Mouse (Mus musculus) liver, embryonic 18 days (tissue): ENCODE measurements around the gene G530012D18Rik. TPM values are rescaled to one million over a fixed set of nuclear protein-coding genes. Genes with fewer than 3 reads are reported as not detected.

Source experiments
- polyA plus RNA-seq: library from polyadenylated mRNA; depleted of rRNA; stranded (reverse); fragments of >200 nt; gene quantifications from 2 replicates; pipeline ENCODE4 v1.2.3, GENCODE M21; 2012; rRNA removed

Gene G530012D18Rik
- polyA plus RNA-seq: 0.14 TPM in 1 of 2 replicates, not detected in the other

GRCm38 (mm10) chr1:85575376-85575775 is at the start of gene G530012D18Rik:
G530012D18Rik (plus strand) TSS chr1:85575676.

DNA sequence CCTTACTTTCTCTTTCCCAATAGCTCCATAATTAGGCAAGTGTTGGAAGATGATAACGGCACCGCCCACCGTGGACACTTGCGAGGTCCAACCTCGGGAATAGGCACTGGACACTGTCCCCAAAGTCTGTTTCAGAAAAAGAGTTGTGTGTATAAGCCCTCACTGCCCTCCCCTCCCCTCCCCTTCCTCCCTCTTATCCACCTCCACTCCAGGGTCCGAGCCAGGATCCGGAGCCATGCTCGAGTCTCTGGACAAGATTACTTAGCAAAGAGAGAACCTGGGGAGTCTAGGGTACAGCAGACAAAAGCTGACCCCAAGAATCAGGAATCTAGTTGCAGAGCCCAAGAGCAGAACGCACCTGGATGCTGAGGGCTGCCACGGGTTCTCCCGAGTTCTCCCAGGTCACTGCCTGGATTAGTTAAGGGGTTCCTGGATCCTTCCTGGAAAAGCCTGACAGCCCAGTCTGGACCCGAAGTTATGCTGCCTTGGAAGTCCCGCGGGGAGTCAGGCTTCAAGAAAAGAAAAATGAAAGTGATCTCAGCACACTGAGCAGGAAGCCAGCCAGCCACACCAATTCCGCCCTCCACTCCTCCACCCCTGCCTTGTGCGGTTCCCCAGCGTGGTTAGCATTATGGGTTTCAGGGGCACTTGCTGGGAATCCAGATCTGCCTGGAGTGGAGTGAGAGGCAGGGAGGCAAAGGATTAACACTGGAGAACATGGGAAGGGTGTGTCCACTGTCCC is 23.0 kb downstream of the G530012D18Rik start, which contains the start of gene Sp110:
TSS of gene Sp110 (minus strand) at position 547 of the 742 bp plus-strand sequence.

GRCm38 (mm10) chr1:85600078-85600477 is 24.6 kb downstream of the G530012D18Rik start, which contains the start of gene Sp140:
Sp140 (plus strand) TSS chr1:85600378.

Other genes with a start within 250 kb of the G530012D18Rik start
- gene Sp110, start 23.1 kb downstream of the G530012D18Rik start, polyA plus RNA-seq: 11.2 and 12.0 TPM in 2 replicates
- 6.8 and 8.2 TPM in 2 replicates for gene Sp140, start 24.7 kb downstream of the G530012D18Rik start, polyA plus RNA-seq
- 13.7 and 16.3 TPM in 2 replicates for gene Sp100, start 74.3 kb downstream of the G530012D18Rik start, polyA plus RNA-seq
- gene A630001G21Rik, start 203.0 kb downstream of the G530012D18Rik start, polyA plus RNA-seq: 4.1 and 4.4 TPM in 2 replicates
- 22.1 and 24.7 TPM in 2 replicates for gene Cab39, start 217.8 kb downstream of the G530012D18Rik start, polyA plus RNA-seq